Mouse (Mus musculus): Measurements from ENCODE around the gene Ykt6. TPM values are rescaled to one million over a fixed set of nuclear protein-coding genes. Genes with fewer than 3 reads are reported as not detected.

Gene Ykt6
- total RNA-seq, 2 experiments from 2014 or later = 37.0 to 44.9 TPM

Other genes with a start within 250 kb of the Ykt6 start
- 100 to 1,000 TPM in 1 of 2 experiments, 10 to 100 TPM in 1; 95.5 to 103 TPM for gene Mrps24, start 240.0 kb upstream of the Ykt6 start, total RNA-seq (2021)
- gene Urgcp, start 193.3 kb upstream of the Ykt6 start, total RNA-seq (2021) = 10 to 100 TPM; 38.8 to 48.7 TPM
- 10 to 100 TPM; 11.1 to 12.7 TPM for gene Dbnl, start 167.2 kb upstream of the Ykt6 start, total RNA-seq (2021)
- 1,000 to 10,000 TPM; 2,496 to 2,633 TPM for gene Pgam2, start 152.0 kb upstream of the Ykt6 start, total RNA-seq (2021)
- 1 to 10 TPM; 2.0 to 2.3 TPM for gene Polm, start 117.7 kb upstream of the Ykt6 start, total RNA-seq (2021)
- 10 to 100 TPM; 61.2 to 83.6 TPM for gene Aebp1, start 93.7 kb upstream of the Ykt6 start, total RNA-seq (2021)
- gene Pold2, start 77.4 kb upstream of the Ykt6 start, total RNA-seq (2021) = 10 to 100 TPM; 44.5 to 45.6 TPM
- not detected for gene Myl7, start 56.9 kb upstream of the Ykt6 start, total RNA-seq (2021)
- gene Gck, start 5.6 kb upstream of the Ykt6 start, total RNA-seq (2021) = 1 to 10 TPM; 2.0 to 3.3 TPM
- gene Camk2b, start 110.7 kb downstream of the Ykt6 start, total RNA-seq (2021) = 100 to 1,000 TPM; 149 to 185 TPM
- under 1 TPM in 1 of 2 experiments, not detected in 1; 0.14 TPM for gene A730071L15Rik, start 244.3 kb downstream of the Ykt6 start, total RNA-seq (2021)
- gene Nudcd3, start 244.7 kb downstream of the Ykt6 start, total RNA-seq (2021) = 10 to 100 TPM; 65.0 to 70.0 TPM

Data from gastrocnemius, adult 18-20 months (tissue).